Mouse (Mus musculus) frontal cortex, postnatal 25 days (tissue): ENCODE measurements at regions not wholly inside any gene's neighbourhood (a gene's known extent, or its start where the extent isn't known, plus 50 kb on each side); places are given as distances from the start of the nearest gene placed in this dataset.

Experiments
- DNase-seq, 2 experiments: peaks; one replicate each; pipeline ENCODE4 v3.0.0; 2022; ENCODE audit warnings: low spot score in 2 of 2

DNA sequence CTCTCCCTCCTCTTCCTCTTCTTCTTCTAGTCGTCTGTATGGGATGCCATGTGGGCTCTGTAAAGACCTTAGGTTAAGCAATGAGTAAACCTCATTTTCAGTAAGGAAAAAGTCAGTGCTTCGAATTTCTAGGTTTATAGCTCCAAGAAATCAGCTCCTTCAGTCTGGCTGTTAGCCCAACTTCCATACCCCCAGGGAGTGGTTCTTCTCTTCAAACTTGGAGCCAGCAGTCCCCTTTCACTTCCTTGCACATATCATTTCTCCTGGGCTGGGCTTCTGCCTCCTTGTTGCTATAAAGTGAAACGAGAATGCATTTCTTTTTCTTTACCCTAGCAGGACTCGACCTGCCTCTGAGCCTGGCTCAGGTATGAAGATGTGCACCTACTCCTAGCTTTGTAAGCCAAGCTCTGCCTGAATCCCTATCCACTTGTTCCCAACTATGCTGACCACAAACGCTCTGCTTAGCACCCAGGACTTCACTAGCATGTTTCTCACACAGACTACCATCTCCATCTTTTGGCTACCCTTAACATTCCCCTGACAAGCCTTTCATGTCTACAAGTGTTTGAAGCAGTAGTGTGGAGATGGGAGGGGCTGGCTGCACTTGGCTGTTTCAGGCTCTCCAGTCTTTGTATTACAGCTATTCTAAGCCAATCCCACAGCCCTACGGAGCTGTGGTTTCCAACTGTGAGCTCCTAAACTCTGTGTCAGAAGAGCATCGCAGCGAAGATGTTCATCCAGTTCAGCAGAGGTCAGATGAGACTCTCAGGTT, 243.8 kb upstream of the Tprg start:
- DNase-seq, result no peak

DNA sequence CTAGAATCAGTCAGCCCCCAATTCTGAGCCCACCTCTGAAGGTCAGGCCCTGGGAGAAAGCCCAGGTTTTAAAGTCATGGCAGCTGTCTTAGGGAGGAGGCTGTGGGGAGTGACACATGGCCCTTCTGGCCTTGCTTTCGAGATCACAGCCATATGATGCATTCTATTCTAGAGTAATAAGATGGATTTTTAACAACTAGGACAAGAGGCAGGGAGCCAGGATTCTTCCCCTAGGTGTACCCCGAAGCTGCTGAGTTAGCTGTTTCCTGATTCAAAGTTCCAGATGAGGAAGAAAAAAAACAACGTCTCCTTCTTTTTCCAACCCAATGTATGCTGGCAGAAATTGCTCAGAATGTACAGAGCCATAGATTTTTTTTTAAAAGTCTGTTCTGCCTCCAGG, 242.0 kb upstream of the Tprg start:
- no peak for DNase-seq

DNA sequence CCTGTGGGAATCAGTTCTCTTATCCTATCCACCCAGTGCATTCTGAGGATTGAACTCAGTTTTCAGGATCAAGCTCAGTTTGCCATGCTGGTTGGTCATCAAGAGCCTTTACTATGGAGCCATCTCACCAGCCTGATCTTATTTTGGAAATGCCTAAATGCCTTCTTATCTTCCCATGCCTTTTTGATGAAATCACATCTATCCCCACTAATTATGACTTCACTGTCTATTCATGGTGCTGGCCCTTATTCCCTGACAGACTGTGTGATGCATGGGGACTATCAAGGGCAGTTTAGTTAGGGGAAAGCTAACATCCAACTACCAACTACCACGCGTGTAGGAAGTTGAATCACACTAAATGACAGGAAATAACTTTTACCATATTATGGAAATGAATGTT, 238.9 kb upstream of the Tprg start:
- DNase-seq, result no peak

DNA sequence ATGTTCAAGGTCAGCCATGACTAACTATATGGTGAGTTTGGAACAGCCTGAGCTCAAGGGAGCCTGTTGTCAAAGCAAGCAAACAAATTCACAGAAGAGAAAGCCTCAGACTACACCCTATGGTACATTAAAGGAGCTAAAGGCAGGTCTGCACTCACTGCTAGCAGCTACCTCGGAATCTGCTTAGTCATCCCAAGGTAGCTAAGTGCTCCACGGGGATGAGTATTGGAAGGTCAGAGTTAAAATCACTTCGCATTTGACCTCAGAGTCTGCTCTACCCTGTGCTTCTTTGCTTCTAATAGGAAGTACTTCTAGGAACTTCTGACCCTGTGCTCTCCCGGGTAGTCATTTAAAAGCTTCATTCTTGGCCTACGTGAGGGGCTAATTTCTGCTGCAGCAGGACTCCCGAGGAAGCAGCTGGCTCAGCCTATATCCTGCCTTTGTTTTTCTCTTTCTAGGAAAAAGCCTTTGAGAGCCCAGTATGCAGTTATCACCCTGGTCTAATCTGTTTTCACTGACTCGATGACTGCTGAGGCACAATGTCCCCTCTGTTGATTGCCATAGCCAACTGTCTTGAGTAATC, 236.6 kb upstream of the Tprg start:
- no peak for DNase-seq

GRCm38 (mm10) chr16:25051044-25051443, 235.6 kb upstream of the Tprg start:
- no peak for DNase-seq

DNA sequence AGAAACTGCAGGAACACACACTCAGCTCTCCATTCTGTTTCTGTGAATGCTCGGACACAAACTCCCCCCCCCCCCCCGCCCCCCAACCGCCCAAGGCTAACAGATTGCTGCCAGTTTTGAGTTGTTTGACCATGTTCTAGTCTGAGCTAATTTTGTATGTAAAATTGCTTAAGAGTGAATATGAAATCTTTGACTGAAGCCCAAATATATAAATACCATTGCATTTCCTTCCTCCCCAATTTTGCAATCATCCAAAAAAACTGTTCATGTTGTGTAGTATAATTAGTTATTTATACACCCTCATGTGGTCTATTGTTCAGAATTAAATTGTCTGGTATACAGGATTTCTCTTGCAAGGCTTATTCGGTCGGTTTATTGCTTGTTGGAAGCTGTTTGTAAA, 234.2 kb upstream of the Tprg start:
- DNase-seq, result no peak

GRCm38 (mm10) chr16:25052917-25053343, 233.7 kb upstream of the Tprg start:
- no peak for DNase-seq

DNA sequence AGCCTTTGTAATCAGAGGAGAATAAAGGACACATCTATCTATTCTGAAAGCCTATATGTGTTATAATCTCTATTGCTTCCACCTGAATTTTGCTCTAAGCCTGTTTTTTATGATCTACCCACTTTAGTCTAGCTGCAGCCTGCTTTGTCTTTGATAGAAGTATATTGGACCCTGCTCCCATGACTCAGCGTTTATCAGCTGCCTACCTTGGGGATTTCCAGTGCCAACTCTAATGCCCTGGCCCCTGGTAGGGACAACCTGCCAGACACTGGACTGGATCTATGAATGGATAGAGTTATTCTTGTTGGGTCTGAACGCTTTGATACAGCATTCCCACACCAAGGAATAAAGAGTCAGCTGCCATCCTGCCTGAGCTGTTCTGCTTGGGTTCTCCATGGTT, 232.3 kb upstream of the Tprg start:
- DNase-seq, result no peak

DNA sequence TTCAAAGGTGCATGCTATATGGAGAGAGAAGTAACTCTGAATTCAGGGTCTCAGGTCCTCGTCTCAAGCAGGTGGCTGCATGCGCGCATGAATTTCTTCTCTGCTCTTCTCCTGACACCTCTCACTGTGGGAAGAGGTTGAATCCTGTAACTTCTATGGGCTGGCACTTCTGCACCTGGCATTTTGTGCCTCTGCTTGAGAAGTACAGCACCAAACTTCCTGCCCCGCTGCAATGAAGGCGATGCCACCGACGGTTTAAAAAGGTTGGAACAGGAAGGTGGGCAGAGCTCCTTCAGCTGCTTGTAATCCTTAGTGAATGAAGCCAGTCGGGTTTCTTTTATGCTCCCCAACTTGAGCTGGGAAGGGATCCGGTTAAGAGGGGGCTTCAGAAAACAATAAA, 231.2 kb upstream of the Tprg start:
- DNase-seq, result no peak

DNA sequence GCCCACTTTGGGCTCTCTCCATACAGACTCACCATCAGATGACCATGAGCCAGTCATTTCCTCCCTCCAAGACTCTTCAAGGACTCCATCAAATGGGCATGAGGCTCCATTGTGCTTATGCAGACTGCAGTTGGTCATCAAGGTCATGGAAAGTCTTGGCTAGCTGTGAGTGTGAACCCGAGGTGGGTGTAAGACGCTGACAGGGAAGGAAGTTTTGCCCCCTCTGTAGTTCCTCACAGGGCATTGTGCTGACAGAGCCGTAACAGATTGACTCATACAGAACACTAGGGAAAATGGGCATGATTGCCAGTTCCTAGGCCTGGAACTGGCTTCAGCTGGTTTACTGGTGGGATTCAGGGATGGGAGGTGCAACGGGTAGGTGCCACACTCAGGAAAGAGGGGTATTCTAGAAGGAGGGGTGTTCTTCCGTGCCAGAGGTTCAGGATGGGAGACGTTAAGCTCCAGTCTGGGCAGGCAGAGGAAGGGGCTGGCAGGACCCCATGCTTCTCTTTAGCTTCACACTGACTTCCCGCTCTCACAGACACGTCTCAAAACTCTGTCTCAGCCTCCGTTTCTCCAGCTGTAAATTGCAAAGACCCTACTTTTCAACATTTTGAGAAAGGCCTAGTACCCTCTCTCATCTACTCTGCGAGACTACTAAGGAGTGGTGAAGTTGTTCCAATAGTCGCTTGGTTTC, 228.4 kb upstream of the Tprg start:
- DNase-seq, result no peak

DNA sequence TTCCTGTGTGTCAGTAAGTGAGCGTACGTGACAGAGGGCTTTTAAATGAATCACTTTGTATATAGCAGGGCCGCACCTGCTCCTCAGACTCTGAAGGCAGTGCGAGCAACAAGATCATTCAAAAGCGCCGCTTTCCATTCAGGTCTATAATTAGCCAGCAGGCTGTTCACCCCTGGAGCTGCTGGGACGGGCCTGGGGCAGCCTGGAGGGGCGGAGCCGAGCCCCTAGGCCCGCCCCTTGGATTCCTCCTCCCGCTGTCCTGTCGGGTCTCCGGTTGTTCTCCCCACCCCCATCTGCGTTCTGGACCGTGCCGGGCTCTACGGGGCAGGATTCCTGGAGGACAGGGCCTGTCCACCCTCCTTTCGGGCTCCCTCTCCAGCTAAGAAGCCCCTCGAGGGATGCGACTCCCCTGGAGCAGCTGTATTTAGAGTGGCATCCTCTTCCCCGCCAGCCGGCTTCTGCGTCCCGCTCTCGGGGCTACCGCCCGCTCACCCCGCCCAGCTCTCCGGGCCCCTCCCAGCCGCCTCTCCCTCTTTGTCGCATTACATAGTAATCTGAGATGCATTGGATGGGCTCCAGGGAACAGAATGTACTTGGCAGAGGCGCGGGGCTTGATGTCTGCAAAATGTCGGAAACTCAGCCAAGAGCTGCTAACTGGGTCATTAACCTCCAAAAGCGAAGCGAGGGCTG, 227.7 kb upstream of the Tprg start:
- DNase-seq, result peak; percentile 85 to 90

- DNase-seq, result no peak
Observed at GRCm38 (mm10) chr16:25059504-25059992, 227.1 kb upstream of the Tprg start.

- DNase-seq, result no peak
Observed at GRCm38 (mm10) chr16:25060266-25060665, 226.4 kb upstream of the Tprg start.

DNA sequence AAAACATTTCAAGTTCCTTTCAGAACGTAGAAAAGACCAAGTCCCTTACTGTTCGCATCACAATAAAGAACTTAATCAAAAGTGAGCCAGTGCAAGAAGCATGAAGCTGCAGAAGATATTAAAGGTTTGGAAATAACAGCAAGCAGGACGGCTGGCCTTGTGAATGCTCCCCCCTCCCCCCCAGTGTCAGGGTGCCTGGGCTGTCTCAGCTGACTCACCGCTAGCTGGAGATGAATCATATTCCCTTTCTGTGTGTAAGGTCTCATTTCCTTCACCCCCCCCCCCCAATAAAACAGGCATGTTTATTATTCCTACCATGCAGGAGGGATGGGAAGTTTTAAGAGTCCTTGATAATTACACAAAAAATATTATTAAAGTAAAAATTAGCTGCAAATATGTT, 225.0 kb upstream of the Tprg start:
- no peak for DNase-seq

DNA sequence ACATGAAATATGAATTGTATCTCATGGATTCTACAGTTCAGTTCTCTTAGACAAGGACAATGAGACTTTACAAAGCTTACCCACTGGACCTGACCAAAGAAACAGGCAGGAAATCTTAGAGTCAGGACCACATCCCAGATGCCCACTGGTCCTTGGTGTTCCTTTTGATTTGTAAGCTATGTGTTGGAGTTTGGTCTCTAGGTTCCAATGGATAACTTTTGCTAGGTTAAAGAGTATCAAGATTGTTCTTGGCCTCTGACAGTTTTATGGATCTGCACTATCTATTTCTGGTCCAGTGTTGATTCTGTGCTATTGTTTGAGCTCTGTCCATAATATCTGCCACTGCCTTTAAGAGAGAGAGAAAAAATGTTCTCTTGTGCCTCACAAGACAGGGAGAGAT, 222.6 kb upstream of the Tprg start:
- DNase-seq, result no peak

GRCm38 (mm10) chr16:25064538-25064937, 222.1 kb upstream of the Tprg start:
- peak; percentile 78 to 85 for DNase-seq

DNA sequence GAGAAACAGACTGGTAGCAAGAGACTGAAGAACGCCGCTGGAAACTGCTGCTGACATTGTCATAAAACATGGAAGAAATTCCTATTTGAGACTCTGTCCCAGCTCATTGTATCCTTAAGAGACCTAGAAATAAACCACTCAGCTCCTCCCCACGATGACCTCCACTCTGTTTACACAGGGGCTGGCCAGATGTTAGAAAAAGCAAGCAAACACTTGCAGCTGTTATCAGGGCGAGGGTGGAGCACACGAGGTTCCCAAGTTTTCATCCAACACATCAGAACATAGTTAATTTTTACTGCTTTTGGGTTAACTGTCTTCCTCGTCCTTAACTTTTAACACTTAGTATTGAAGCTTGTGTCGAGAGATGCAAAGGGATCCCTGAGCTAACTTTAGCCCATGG, 219.8 kb upstream of the Tprg start:
- DNase-seq, result no peak

DNA sequence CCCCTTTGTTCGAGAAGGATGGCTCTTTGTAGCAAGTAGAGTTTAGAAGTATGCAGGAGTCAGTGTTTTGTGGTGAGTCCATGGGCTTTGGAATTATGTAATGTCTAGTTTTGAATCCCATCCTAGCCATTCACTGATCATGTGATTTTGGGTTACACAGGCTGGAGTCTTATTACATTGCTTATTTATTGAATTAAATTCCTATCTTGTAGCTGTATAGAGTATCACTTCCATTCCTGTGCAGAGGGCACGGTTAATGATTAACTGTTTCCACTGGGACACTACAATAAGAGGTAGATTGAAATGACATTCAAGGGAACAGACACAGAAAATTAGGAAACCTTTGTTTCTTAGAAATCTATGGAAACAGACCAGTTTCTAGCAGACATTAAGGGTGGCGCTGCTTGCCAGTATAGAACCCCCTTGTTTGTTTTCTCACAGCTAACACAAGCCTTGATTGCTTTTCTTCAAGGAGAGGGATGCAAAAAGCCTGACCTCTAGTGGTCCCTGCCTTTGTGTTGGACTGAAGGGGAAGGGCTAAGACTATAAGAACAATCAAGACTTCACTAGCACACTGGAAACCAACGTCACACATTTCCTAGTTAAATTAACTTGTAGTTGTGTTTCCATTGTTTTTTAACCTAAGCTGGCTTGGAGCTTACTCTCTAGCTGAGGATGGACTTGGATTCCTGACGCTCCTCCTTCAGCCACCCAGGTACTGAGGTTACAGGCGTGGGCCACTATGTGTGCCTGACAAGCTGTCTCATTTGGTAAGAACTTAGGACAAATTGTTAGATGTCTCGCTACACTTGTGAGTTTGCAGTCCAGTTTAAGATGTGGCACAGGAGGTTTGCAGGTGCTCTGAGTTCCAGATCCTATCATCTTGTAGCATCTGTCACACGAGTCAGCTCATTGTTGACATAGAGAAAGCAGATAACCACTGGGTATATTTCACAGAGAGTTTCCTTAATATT, 219.1 kb upstream of the Tprg start:
- no peak for DNase-seq

GRCm38 (mm10) chr16:25080811-25081210, 205.8 kb upstream of the Tprg start:
- no peak for DNase-seq

DNA sequence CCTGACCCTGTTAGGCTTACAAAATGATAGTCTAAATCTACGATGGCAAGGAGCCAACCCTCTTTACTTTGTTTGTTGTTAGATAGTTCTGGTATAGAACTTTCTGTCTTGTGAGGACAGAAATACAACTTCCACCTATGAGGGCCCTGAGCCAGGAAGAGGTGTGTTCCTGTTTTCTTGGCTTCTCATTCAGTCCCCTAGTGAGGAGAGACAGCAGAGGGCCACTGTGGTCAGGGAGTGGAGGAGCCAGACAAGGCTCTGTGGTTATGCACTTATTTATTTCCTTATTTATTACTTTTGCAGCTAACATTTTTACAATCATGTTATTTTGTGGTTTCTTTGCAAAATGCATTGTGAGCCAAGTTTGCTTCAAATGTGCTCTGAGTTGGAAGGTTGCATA, 202.9 kb upstream of the Tprg start:
- no peak for DNase-seq
